8 mouse cellular contexts compared by ENCODE assay signal in genomic region chr1:132191093-132191785, GRCm38 (mm10). TPM values are rescaled to one million over a fixed set of nuclear protein-coding genes. Genes with fewer than 3 reads are reported as not detected.
A peak's percentile ranks its signal among the peaks of the same experiment; 100 is the strongest.
DNase-seq lines count a peak whose midpoint lies in the region; ATAC-seq and TF ChIP-seq lines count a peak whose summit lies in the region.

Gene Lemd1, plus strand, starts transcription at chr1:132191431.
Gene AC124108.1, plus strand, starts transcription at chr1:132191457.

- H3K9me3 ChIP-seq in kidney, postnatal 0 days (replicated peaks; ENCODE audit: low read length), result no peaks in the 10 kb centered on the region
- H3K9me3 ChIP-seq in forebrain, postnatal 0 days (ENCODE audit: low read length), result no peaks in the 10 kb centered on the region
- no peaks in the 10 kb centered on the region for H3K9me3 ChIP-seq in midbrain, embryonic 11.5 days (ENCODE audit: control insufficient read depth, low read length)

- peaks cover 34% of the 10 kb centered on the region; the same call in 1 of the 2 replicates for H3K27me3 ChIP-seq in kidney, postnatal 0 days (ENCODE audit: insufficient read depth, low read length)
- H3K27me3 ChIP-seq in forebrain, postnatal 0 days (ENCODE audit: insufficient read depth, low read length), result 0 out of 2 replicates have a peak, but pooled peaks cover 2% of the 10 kb centered on the region
- H3K27me3 ChIP-seq in midbrain, embryonic 11.5 days (ENCODE audit: control insufficient read depth, insufficient read depth, low read length), result no peaks in the 10 kb centered on the region; the same call in 1 of the 2 replicates

- under 1% methylated on average over 34 of the region's 34 CpGs for WGBS in kidney, postnatal 0 days
- WGBS in forebrain, postnatal 0 days, result under 1% methylated on average over 34 of the region's 34 CpGs
- whole genome bisulfite sequencing in midbrain, embryonic 11.5 days, result under 1% methylated on average over 34 of the region's 34 CpGs

- H3K4me3 ChIP-seq in kidney, postnatal 0 days (replicated peaks; ENCODE audit: low read depth, low read length), result peak within 1 kb of the TSS; percentile 52
- peak within 1 kb of the TSS; percentile 42 for H3K4me3 ChIP-seq in cortical plate, adult 2 months (ENCODE audit: insufficient read depth, low read length)
- H3K4me3 ChIP-seq in forebrain, postnatal 0 days (ENCODE audit: low read depth, low read length), result peak within 1 kb of the TSS; percentile 87
- peak within 1 kb of the TSS; percentile 94 for H3K4me3 ChIP-seq in midbrain, embryonic 11.5 days (ENCODE audit: low read depth, low read length)

- TF ChIP-seq CTCF in kidney, postnatal 0 days (IDR thresholded peaks at IDR 0.05; ENCODE audit: low read depth), result no peak
- no peak for TF ChIP-seq CTCF in cortical plate, adult 2 months (IDR thresholded peaks at IDR 0.05; ENCODE audit: extremely low read depth, insufficient read depth, low read length)
- TF ChIP-seq CTCF in forebrain, postnatal 0 days (IDR thresholded peaks at IDR 0.05; ENCODE audit: low read depth), result no peak

- H3K9ac ChIP-seq in kidney, postnatal 0 days (ENCODE audit: low read depth, low read length), result peak within 1 kb of the TSS; percentile 50
- H3K9ac ChIP-seq in forebrain, postnatal 0 days, result peak within 1 kb of the TSS; percentile 99
- peak within 1 kb of the TSS; percentile 100 for H3K9ac ChIP-seq in midbrain, embryonic 11.5 days (ENCODE audit: low read length)

- H3K4me2 ChIP-seq in kidney, postnatal 0 days (ENCODE audit: low read length), result peak within 1 kb of the TSS; percentile 98
- peak within 1 kb of the TSS; percentile 61 for H3K4me2 ChIP-seq in forebrain, postnatal 0 days (ENCODE audit: low read depth)
- H3K4me2 ChIP-seq in midbrain, embryonic 11.5 days, result peak within 1 kb of the TSS; percentile 76

- no peaks in the 10 kb centered on the region for H3K36me3 ChIP-seq in kidney, postnatal 0 days (ENCODE audit: insufficient read depth, low read length)
- H3K36me3 ChIP-seq in forebrain, postnatal 0 days (ENCODE audit: insufficient read depth), result no peaks in the 10 kb centered on the region
- no peaks in the 10 kb centered on the region for H3K36me3 ChIP-seq in midbrain, embryonic 11.5 days (ENCODE audit: control insufficient read depth, insufficient read depth, low read length)

- peak; percentile 27 for DNase-seq in kidney, postnatal 0 days (ENCODE audit: low spot score)
- no peak for DNase-seq in kidney, adult 8-10 months
- DNase-seq in forebrain, postnatal 0 days, result peak; percentile 82
- peak; percentile 97 for DNase-seq in midbrain, embryonic 11.5 days (ENCODE audit: low spot score, missing footprints)
- no peak for DNase-seq in spleen, postnatal 4 days (ENCODE audit: low spot score in 2 of 2)

- H3K4me1 ChIP-seq in kidney, postnatal 0 days (replicated peaks; ENCODE audit: insufficient read depth, low read length), result peaks cover 7% of the 10 kb centered on the region; the same call in 1 of the 2 replicates
- H3K4me1 ChIP-seq in cortical plate, adult 2 months (ENCODE audit: control insufficient read depth, insufficient read depth, low read length), result no peaks in the 10 kb centered on the region
- peaks cover 30% of the 10 kb centered on the region for H3K4me1 ChIP-seq in forebrain, postnatal 0 days (ENCODE audit: insufficient read depth)
- H3K4me1 ChIP-seq in midbrain, embryonic 11.5 days (ENCODE audit: control insufficient read depth, insufficient read depth, low read length), result peaks cover 54% of the 10 kb centered on the region

- H3K27ac ChIP-seq in kidney, postnatal 0 days, result no peak within 1 kb of the TSS
- H3K27ac ChIP-seq in cortical plate, adult 2 months (ENCODE audit: insufficient read depth, low read length), result no peak within 1 kb of the TSS
- H3K27ac ChIP-seq in forebrain, postnatal 0 days (ENCODE audit: low read depth, low read length), result peak within 1 kb of the TSS; percentile 99
- peak within 1 kb of the TSS; percentile 100 for H3K27ac ChIP-seq in midbrain, embryonic 11.5 days (ENCODE audit: low read depth, low read length)

- no peak for TF ChIP-seq POLR2A in cortical plate, adult 2 months (IDR thresholded peaks at IDR 0.05; ENCODE audit: extremely low read depth, insufficient read depth, low read length)

- no peak for ATAC-seq in kidney, postnatal 0 days (replicated peaks; ENCODE audit: low FRiP score, low read depth)
- peak; percentile 42 for ATAC-seq in forebrain, postnatal 0 days
- no peak for ATAC-seq in midbrain, embryonic 11.5 days (ENCODE audit: low FRiP score)
- ATAC-seq in granulocyte monocyte progenitor cell, adult 5-6 weeks (replicated peaks; ENCODE audit: poor library complexity, severe bottlenecking), result no peak
- no peak for ATAC-seq in CD4-positive, CD25-positive, alpha-beta regulatory T cell, adult 4 months

RNA-seq across cellular contexts. Expression of gene Lemd1, which starts in this region (rescaled TPM):
- 0.37 and 0.80 TPM in 2 replicates for polyA plus RNA-seq in kidney, postnatal 0 days (2015; fragmentation: Nextera tagmentation; extraction: Ambion mirVana)
- polyA plus RNA-seq in cortical plate, adult 2 months (2012; rRNA removed), result 7.5 and 10.7 TPM in 2 replicates
- 13.3 and 14.9 TPM in 2 replicates for total RNA-seq in forebrain, postnatal 0 days (2014; rRNA removed)
- 14.7 and 15.1 TPM in 2 replicates for polyA plus RNA-seq in forebrain, postnatal 0 days (2015; fragmentation: Nextera tagmentation; extraction: Ambion mirVana)
- polyA plus RNA-seq in midbrain, embryonic 11.5 days (2014; fragmentation: Nextera tagmentation; extraction: Ambion mirVana), result 10.7 and 12.9 TPM in 2 replicates
- total RNA-seq in granulocyte monocyte progenitor cell, adult 5-6 weeks (2014; fragmentation: Nextera tagmentation), result not detected in 2 replicates
- total RNA-seq in granulocyte monocyte progenitor cell, adult 5-6 weeks (2017), result not detected in 2 replicates
- polyA plus RNA-seq in CD4-positive, CD25-positive, alpha-beta regulatory T cell, adult 4 months (2017; shearing (Covaris generic)), result not detected

RNA-seq across cellular contexts. Expression of gene AC124108.1, which starts in this region (rescaled TPM):
- polyA plus RNA-seq in kidney, postnatal 0 days (2015; fragmentation: Nextera tagmentation; extraction: Ambion mirVana), result 0.07 and 0.13 TPM in 2 replicates
- polyA plus RNA-seq in cortical plate, adult 2 months (2012; rRNA removed), result 6.2 and 7.7 TPM in 2 replicates
- total RNA-seq in forebrain, postnatal 0 days (2014; rRNA removed), result 3.4 and 5.0 TPM in 2 replicates
- polyA plus RNA-seq in forebrain, postnatal 0 days (2015; fragmentation: Nextera tagmentation; extraction: Ambion mirVana), result 0.31 and 0.48 TPM in 2 replicates
- 5.0 and 5.2 TPM in 2 replicates for polyA plus RNA-seq in midbrain, embryonic 11.5 days (2014; fragmentation: Nextera tagmentation; extraction: Ambion mirVana)
- total RNA-seq in granulocyte monocyte progenitor cell, adult 5-6 weeks (2014; fragmentation: Nextera tagmentation), result not detected in 2 replicates
- not detected in 2 replicates for total RNA-seq in granulocyte monocyte progenitor cell, adult 5-6 weeks (2017)
- not detected for polyA plus RNA-seq in CD4-positive, CD25-positive, alpha-beta regulatory T cell, adult 4 months (2017; shearing (Covaris generic))

Comparison
In these comparisons a context has a peak if more than half of its experiments do, and no peak if none do; other contexts are left out.
1. RNA of gene Lemd1 (total RNA-seq): 13.3 to 14.9 TPM in forebrain, postnatal 0 days; not detected in granulocyte monocyte progenitor cell, adult 5-6 weeks; every median in the first group is over 10 times any median in the second.
2. Peak in DNase-seq, H3K4me3 ChIP-seq, H3K9ac ChIP-seq and H3K4me2 ChIP-seq in kidney, postnatal 0 days; RNA of the genes that start here not detected or under 1 TPM.
3. DNase-seq: peak in forebrain, postnatal 0 days (single experiment) and midbrain, embryonic 11.5 days (single experiment); none in kidney, adult 8-10 months (0 of 2) and spleen, postnatal 4 days (0 of 2).
4. H3K27ac ChIP-seq: peak in forebrain, postnatal 0 days (single experiment) and midbrain, embryonic 11.5 days (single experiment); none in kidney, postnatal 0 days (single experiment) and cortical plate, adult 2 months (single experiment).
5. H3K4me3 ChIP-seq: peak in every context shown above with its lines; median percentile 94 in midbrain, embryonic 11.5 days; 87 in forebrain, postnatal 0 days; 52 in kidney, postnatal 0 days; 42 in cortical plate, adult 2 months.
6. H3K9ac ChIP-seq: peak in every context shown above with its lines; median percentile 100 in midbrain, embryonic 11.5 days; 99 in forebrain, postnatal 0 days; 50 in kidney, postnatal 0 days.
7. Peak in every context shown above with its lines, with median percentiles within 50 percentile points of each other: H3K4me2 ChIP-seq.